Mouse (Mus musculus) right cerebral cortex, postnatal 25 days (tissue): Measurements from ENCODE around the gene Slc27a1.

Experiments used
- DNase-seq: peaks from one replicate; pipeline ENCODE4 v3.0.0; 2022

The Slc27a1 gene

GRCm38 (mm10) chr8:71626753-71627152 is 58.1 kb downstream of the Slc27a1 start:
- no peak for DNase-seq

DNA sequence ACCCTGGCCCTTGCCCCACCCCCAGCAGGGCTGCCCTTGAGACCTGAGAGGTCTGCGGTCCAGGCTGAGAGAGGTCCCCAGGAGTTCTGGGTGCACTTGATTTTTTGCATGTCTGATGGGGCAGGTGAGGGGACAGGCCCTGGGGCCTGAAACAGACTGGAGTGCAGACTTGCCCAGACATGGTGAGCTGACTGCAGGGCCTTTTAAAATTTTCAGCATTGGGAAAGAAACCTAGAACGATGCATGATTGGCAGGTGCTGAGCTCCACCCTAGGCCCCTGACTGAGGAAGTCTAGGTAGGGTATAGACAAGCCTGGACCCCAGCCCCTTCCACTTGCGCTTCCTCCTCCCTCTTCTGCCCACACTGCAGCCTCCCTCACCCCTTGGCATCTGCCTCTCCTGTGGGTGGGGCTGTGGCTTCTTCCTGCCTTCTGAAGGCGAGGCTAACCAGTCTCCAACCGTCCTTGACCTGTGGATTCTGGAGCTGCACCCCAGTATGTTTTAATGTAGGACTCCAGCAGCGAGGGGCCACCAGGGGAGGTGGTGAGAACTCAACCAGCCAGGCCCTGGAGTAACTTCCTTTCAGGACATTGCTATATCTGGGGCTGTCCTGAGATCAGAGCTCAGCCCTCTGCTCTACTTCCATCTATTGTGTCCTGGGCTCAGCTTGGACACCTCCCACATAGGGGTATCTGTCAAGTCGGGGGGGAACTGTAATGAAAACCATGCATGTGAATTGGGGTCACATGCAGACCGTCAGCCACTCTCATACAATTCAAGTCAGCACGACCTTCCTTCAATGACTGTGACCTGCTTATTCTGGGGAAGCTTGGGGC is 58.8 kb downstream of the Slc27a1 start:
- no peak for DNase-seq

DNA sequence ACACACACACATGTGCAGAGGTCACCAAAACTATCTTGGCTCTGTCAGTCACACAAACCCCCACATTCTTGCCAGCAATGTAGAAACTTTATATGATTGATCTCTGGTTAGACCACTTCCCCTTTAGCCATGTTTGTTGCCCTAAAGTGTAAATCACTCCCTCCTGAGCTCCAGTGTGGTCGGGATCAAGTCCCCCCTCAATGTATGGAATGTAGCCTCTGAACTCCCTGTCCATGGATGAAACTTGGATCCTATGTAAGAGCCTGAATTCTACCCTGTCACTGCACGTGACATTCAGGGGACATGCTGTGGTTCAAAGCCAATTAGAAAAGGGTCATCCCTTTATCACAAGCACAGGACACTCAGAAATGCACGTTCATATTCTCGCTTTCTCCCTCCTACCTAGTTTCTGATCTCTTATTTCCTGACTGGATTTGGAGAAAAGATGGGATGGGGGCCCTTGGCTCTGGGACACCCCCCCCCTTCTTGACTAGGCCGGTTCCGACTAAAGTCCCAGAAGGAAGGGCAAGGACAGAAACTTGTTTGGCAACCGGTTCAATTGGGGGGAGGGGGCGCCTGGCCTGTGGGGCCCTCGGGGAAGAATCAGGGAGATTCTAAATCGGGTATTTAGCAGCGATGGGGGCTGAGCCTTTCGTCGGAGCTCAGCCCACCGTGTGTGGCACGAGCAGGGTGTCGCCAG is 59.9 kb downstream of the Slc27a1 start:
- DNase-seq = no peak

- DNase-seq = peak; percentile 91
Measured at GRCm38 (mm10) chr8:71629096-71629697, 60.5 kb downstream of the Slc27a1 start.

GRCm38 (mm10) chr8:71629781-71630212 is 61.1 kb downstream of the Slc27a1 start:
- no peak for DNase-seq

DNA sequence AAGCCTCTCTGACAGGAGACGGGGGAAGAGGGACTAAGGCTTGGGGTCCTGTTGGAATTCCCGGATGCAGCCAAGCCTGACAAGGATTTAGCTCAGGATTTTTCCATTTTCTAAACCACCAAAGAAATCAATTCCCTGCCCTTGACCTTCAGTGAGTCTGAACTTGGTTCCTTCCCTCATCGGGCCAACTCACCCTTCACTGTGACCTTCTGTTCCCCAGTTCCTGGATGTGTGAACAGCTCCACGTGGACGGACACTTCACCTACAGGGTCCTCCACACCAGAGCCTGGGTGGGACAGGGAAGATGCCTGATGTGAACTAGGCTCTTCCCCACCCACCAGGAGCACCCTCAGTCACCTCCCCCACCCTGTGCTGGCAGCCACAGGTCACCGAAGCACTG is 62.1 kb downstream of the Slc27a1 start:
- DNase-seq = no peak

- DNase-seq = no peak
Measured at GRCm38 (mm10) chr8:71631897-71632296, 63.2 kb downstream of the Slc27a1 start.

- DNase-seq = no peak
Measured at GRCm38 (mm10) chr8:71633164-71633563, 64.5 kb downstream of the Slc27a1 start.

DNA sequence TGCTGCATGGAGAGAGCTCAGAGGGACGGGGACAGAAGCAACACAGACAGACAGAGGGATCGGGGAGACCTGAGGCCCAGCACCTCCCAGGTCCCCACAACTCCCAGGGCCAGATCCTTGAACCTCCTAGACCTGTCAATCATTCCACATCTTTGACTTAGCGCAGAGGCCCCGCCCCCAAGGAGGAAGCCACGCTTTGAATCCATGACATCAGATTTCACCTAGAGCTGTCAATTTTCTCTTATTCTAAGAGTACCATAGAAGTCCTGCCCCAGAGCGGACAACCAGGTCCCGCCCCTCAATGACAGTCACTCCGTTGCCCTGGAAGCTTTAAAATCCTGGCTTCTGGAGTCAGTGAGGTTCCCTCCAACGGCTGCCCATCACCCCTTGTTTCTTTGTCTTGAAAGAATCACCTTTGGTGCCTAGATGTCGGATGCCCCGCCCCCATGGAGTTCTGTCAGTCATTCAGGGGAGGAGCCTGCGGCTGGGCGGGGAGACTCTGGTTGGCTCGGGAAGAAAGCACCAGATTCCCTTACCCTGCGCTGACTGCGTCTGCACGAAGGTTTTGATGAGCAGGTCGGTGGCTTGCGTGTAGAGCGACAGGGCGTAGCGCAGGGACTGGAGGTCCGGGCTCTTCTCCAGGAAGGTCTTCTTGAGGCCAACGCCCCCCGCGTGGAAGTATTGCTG is 65.4 kb downstream of the Slc27a1 start:
- DNase-seq = no peak
